Mouse (Mus musculus) ES-Bruce4 (cell line): Measurements from ENCODE around the gene Wasf1.

Experiments
- CTCF ChIP-seq: IDR thresholded peaks from one replicate; pipeline ENCODE4 v1.8.1; 2011; ENCODE audit warnings: low read depth, low read length
- POLR2A ChIP-seq: IDR thresholded peaks from one replicate; pipeline ENCODE4 v1.8.1; 2011; ENCODE audit warnings: low read length; ENCODE audit not compliant: insufficient read depth

- TF ChIP-seq POLR2A (no peak), CTCF (no peak)
Observed at GRCm38 (mm10) chr10:40969372-40970033, 86.2 kb downstream of the Wasf1 start.
